Mouse (Mus musculus) hindbrain, embryonic 14.5 days (tissue): ENCODE measurements around the gene Mplkip. TPM values are rescaled to one million over a fixed set of nuclear protein-coding genes. Genes with fewer than 3 reads are reported as not detected.

Experiments used
- microRNA counts: library from miRNA; unstranded; fragments of <30 nt; microRNA quantifications from one replicate; lab custom pipeline; 2016
- microRNA-seq: library from miRNA; unstranded; fragments of <30 nt; microRNA quantifications from one replicate; pipeline ENCODE4, GENCODE M21; 2016
- polyA plus RNA-seq: library from polyadenylated mRNA; unstranded; fragments of >200 nt; fragmentation: Nextera tagmentation; extraction: Ambion mirVana; gene quantifications from 2 replicates; pipeline ENCODE4 v1.2.1, GENCODE M21; 2014

Gene Mplkip
- polyA plus RNA-seq, 1 experiment from 2014 or later, result 51.8 TPM

MicroRNAs encoded within 50 kb of the gene (microRNA counts, 519-probe panel; counts per million panel counts)
- microRNA mmu-miR-466i (lab: Ali Mortazavi, UCI), result not detected

Small RNAs within 50 kb of the gene (microRNA-seq; reads per million reads assigned to microRNA genes)
- not detected for gene Mir466i

Other genes starting within 250 kb of the Mplkip start
- 2.7 and 3.7 TPM in 2 replicates for gene Sugct, start 361 bp downstream of the Mplkip start, polyA plus RNA-seq
- 18.0 and 20.3 TPM in 2 replicates for gene Cdk13, start 109.9 kb downstream of the Mplkip start, polyA plus RNA-seq
- gene Rala, start 249.0 kb downstream of the Mplkip start, polyA plus RNA-seq, result 197 and 209 TPM in 2 replicates